Mouse (Mus musculus): ENCODE measurements around the gene H2-Oa.
"Not testable (repeated sequence)": the region's sequence is repeated elsewhere in the genome, so short reads cannot be mapped to it uniquely, and the experiment has no call there.

H2-Oa gene

DNA sequence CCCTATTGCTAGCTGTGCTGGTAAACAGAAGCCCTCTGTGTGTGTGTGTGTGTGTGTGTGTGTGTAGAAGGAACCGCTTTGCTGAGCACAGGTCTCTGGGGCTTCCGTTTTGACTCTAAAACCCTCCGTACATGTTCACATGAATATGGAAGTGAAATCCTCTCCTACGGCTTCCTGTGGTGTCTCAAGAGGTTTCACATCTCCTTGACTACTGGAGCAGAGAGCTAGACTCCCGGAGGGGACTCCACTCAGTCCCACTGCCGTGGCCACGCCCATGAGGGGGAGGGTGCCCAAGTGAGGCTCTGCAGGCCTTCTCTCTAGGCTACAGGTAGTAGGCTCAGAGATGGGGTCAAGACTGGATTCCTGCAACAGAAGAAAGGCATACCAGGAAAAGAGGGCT lies 50.9 kb downstream of the H2-Oa start, which contains the start of gene H2-DMb2:
Gene H2-DMb2, plus strand, starts transcription at position 275 of the 400 bp plus-strand sequence.
- no peak for DNase-seq (ENCODE audit: low read depth, low spot score)

DNA sequence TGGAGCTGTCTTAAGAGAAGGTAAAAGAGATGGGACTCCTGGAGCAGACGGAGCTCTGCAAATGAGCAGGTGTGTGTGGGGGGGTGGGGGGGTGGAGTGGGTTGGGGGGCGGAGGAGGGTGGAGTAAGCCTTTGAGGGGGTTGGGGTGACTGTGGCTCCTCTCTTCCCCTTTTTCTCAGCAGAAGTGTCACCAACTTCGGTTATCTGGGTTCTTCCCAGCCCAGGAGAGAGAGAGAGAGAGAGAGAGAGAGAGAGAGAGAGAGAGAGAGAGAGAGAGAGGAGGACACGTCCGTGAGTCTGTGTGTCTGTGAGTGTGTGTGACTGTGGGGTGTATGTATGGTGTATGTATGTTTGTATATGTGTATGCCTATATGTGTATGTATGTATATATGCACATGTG lies 51.3 kb downstream of the H2-Oa start:
- DNase-seq (ENCODE audit: low read depth, low spot score): no peak

DNA sequence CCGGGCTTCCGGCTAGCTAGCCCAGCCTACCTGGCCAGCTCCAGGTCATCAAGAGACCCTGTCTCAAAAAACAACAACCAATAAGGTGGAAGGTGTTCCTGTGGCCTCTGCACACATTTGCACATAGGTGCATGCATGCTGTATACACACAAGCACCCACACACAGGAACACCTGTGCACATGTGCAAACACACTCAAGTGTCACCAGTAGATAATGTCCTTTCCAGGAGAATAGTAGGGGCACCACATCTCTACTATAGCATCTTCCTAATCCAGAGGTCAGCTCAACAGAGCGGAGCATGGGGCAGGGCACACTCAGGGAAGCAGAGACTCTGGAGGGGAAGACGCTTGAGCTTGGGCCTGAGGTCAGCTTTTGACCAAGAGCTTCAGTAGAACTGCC lies 52.1 kb downstream of the H2-Oa start:
- not testable (repeated sequence) for DNase-seq (ENCODE audit: low read depth, low spot score)

Measured in telencephalon, adult 2 months (tissue).